Mouse (Mus musculus): Measurements from ENCODE around the gene Dusp11. TPM values are rescaled to one million over a fixed set of nuclear protein-coding genes. Genes with fewer than 3 reads are reported as not detected.
"Not testable (repeated sequence)": the region's sequence is repeated elsewhere in the genome, so short reads cannot be mapped to it uniquely, and the experiment has no call there.

Dusp11 gene
- polyA plus RNA-seq, 1 experiment = 14.5 TPM

- Histone ChIP-seq H3K27me3 (ENCODE audit: control insufficient read depth, insufficient read depth, insufficient read length) (no peaks in the 10 kb centered on the region), H3K4me3 (ENCODE audit: insufficient read depth, poor library complexity, severe bottlenecking) (no peak overlapping the region), H3K79me3 (ENCODE audit: low read depth) (peaks cover 7% of the 10 kb centered on the region), H3K36me3 (ENCODE audit: control insufficient read depth, insufficient read depth) (peaks cover 83% of the 10 kb centered on the region), H3K79me2 (ENCODE audit: control insufficient read depth, insufficient read depth) (peaks cover 2% of the 10 kb centered on the region), H3ac (ENCODE audit: control insufficient read depth, insufficient read length, low read depth) (no peak overlapping the region)
- TF ChIP-seq CEBPB (IDR thresholded peaks at IDR 0.05; ENCODE audit: low read depth) (no peak), FOSL1 (IDR thresholded peaks at IDR 0.05; ENCODE audit: insufficient read depth, low read length, poor library complexity, severe bottlenecking) (no peak), USF1 (IDR thresholded peaks at IDR 0.05; ENCODE audit: low read depth) (no peak), MAX (IDR thresholded peaks at IDR 0.05) (no peak), MYOG (IDR thresholded peaks at IDR 0.05; ENCODE audit: control insufficient read depth, extremely low read depth, insufficient read length) (no peak), CTCF (IDR thresholded peaks at IDR 0.05; ENCODE audit: control insufficient read depth, insufficient read depth, insufficient read length) (no peak), MYOD1 (IDR thresholded peaks at IDR 0.05; ENCODE audit: control insufficient read depth, insufficient read length, low read depth) (no peak)
Measured at GRCm38 (mm10) chr6:85948549-85948948, 12.9 kb downstream of the Dusp11 start.

DNA sequence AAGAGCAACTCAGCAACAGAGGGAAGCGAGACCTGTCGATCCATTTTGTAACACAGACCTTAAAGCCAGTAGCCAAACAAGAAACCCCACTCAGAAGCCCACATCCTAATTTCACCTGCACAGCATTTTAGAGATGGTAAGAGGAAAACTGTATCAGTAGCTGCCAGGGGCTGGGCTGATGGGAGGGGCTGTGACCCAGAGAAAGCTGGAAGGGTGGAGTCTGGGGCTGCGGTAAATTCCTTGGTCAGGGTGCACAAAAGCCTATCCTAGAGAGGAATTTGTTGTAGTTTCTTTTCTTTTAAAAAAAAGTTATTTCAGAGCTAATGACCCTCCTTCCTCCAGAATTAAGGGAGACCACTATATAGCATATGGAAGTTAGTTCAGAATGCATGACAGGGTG, 19.0 kb downstream of the Dusp11 start:
- Histone ChIP-seq H3K36me3 (ENCODE audit: control insufficient read depth, insufficient read depth) (peaks cover 36% of the 10 kb centered on the region), H3ac (ENCODE audit: control insufficient read depth, insufficient read length, low read depth) (no peak overlapping the region), H3K79me2 (ENCODE audit: control insufficient read depth, insufficient read depth) (no peaks in the 10 kb centered on the region), H3K27me3 (ENCODE audit: control insufficient read depth, insufficient read depth, insufficient read length) (no peaks in the 10 kb centered on the region), H3K4me3 (ENCODE audit: insufficient read depth, poor library complexity, severe bottlenecking) (no peak overlapping the region), H3K79me3 (ENCODE audit: low read depth) (peaks cover 4% of the 10 kb centered on the region)
- TF ChIP-seq MYOD1 (IDR thresholded peaks at IDR 0.05; ENCODE audit: control insufficient read depth, insufficient read length, low read depth) (no peak), MAX (IDR thresholded peaks at IDR 0.05) (no peak), USF1 (IDR thresholded peaks at IDR 0.05; ENCODE audit: low read depth) (no peak), CEBPB (IDR thresholded peaks at IDR 0.05; ENCODE audit: low read depth) (no peak), MYOG (IDR thresholded peaks at IDR 0.05; ENCODE audit: control insufficient read depth, extremely low read depth, insufficient read length) (no peak), CTCF (IDR thresholded peaks at IDR 0.05; ENCODE audit: control insufficient read depth, insufficient read depth, insufficient read length) (no peak), FOSL1 (IDR thresholded peaks at IDR 0.05; ENCODE audit: insufficient read depth, low read length, poor library complexity, severe bottlenecking) (no peak)

DNA sequence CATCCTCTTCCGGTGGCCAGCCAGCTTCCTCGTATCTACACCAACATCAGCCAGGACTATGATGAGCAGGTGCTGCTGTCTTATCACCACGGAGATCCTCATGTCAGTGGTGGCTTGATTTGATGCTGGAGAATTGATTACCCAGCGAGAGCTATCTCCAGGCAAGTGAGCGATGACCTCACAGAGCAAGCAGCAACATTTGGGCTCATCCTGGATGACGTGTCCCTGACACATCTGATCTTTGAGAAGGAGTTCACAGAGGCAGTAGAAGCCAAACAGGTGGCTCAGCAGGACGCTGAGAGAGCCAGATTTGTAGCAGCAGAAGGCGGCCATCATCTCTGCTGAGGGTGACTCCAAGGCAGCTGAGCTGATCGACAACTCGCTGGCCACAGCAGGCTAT, 22.8 kb downstream of the Dusp11 start:
- Histone ChIP-seq H3K27me3 (ENCODE audit: control insufficient read depth, insufficient read depth, insufficient read length) (no peaks in the 10 kb centered on the region), H3K79me3 (ENCODE audit: low read depth) (peaks cover 2% of the 10 kb centered on the region)
- TF ChIP-seq MYOG (IDR thresholded peaks at IDR 0.05; ENCODE audit: control insufficient read depth, extremely low read depth, insufficient read length) = no peak
- no peak for TF ChIP-seq FOSL1 (IDR thresholded peaks at IDR 0.05; ENCODE audit: insufficient read depth, low read length, poor library complexity, severe bottlenecking)
- TF ChIP-seq USF1 (IDR thresholded peaks at IDR 0.05; ENCODE audit: low read depth) = no peak
- no peak for TF ChIP-seq MAX (IDR thresholded peaks at IDR 0.05)
- TF ChIP-seq CTCF (IDR thresholded peaks at IDR 0.05; ENCODE audit: control insufficient read depth, insufficient read depth, insufficient read length) = no peak
- TF ChIP-seq MYOD1 (IDR thresholded peaks at IDR 0.05; ENCODE audit: control insufficient read depth, insufficient read length, low read depth) = no peak
- TF ChIP-seq CEBPB (IDR thresholded peaks at IDR 0.05; ENCODE audit: low read depth) = no peak

DNA sequence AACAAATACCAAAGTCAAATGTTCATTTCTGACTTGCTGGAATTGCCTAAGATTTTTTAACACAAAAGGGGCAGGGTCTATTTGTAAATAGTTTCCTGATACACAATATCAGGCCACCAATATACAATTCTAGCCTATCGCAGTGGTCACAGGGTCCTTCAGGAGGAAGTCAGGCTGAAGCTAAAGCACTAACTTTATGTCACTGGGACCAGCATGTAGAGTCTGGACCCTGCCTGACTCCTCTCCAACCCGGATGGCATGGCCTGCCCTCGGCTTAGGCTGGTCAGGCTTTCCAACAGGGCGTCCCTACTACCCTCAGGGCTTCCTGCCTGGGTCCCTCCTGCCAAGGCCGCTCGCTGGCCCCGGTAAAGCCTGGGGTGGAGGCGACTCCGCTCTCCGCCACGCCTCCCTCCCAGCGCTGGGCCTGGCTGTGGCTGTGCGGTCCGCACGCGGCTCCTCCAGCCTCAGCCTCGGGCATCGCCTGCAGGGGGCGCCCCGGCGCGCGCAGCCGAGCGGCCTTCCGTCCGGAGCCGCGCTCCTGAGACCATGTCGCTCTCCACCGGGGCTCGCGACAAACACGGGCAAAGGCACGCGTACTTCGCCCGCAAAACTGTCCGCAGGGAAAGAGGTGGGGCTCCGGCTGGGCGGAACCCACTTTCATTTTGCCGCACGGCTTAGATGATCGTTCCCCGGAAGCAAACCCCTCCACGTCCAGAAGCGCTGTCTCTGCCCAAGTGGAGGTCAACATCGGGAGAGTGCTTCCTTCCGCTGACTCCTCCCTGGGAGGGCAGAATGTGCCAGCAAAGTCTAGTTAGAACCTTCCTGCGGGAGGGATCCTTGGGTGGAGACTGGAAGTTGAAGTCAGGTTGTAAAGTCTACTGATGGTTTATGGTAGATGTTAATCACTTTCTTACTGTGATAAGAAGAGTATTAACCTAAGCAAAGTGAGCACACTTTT, 24.7 kb downstream of the Dusp11 start:
- H3K79me2 ChIP-seq (ENCODE audit: control insufficient read depth, insufficient read depth); H3K79me3 ChIP-seq (ENCODE audit: low read depth); H3K27me3 ChIP-seq (ENCODE audit: control insufficient read depth, insufficient read depth, insufficient read length); H3K36me3 ChIP-seq (ENCODE audit: control insufficient read depth, insufficient read depth): not testable (repeated sequence)
- TF ChIP-seq CTCF (IDR thresholded peaks at IDR 0.05; ENCODE audit: control insufficient read depth, insufficient read depth, insufficient read length) = peak; percentile 46
- Histone ChIP-seq H3ac (ENCODE audit: control insufficient read depth, insufficient read length, low read depth) (peak overlapping the region; percentile 40), H3K4me3 (ENCODE audit: insufficient read depth, poor library complexity, severe bottlenecking) (peak overlapping the region; percentile 29)

More for the DNA sequence above, 22.8 kb downstream of the Dusp11 start:
- Histone ChIP-seq H3K79me2 (ENCODE audit: control insufficient read depth, insufficient read depth) (no peaks in the 10 kb centered on the region), H3ac (ENCODE audit: control insufficient read depth, insufficient read length, low read depth) (no peak overlapping the region), H3K36me3 (ENCODE audit: control insufficient read depth, insufficient read depth) (peaks cover 9% of the 10 kb centered on the region), H3K4me3 (ENCODE audit: insufficient read depth, poor library complexity, severe bottlenecking) (no peak overlapping the region)

DNA sequence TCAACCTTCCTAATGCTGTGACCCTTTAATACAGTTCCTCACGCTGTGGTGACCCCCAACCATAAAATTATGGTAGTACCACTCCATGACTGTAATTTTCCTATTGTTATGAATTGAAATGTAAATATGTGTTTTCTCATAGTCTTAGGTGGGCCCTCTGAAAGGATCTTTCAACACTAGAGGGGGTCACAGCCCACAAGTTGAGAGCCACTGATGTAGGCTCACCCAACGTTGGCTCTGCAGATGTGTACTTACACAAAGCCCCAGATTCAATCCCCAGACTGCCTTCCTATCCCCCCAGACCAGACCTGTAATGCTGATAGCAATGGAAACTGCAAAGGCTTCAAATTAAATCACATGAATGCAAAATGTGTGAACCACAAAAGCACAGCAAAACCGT, 25.8 kb downstream of the Dusp11 start:
- no peaks in the 10 kb centered on the region for H3K79me3 ChIP-seq (ENCODE audit: low read depth)
- no peaks in the 10 kb centered on the region for H3K79me2 ChIP-seq (ENCODE audit: control insufficient read depth, insufficient read depth)
- TF ChIP-seq MYOG (IDR thresholded peaks at IDR 0.05; ENCODE audit: control insufficient read depth, extremely low read depth, insufficient read length) (no peak), USF1 (IDR thresholded peaks at IDR 0.05; ENCODE audit: low read depth) (no peak), MAX (IDR thresholded peaks at IDR 0.05) (no peak), FOSL1 (IDR thresholded peaks at IDR 0.05; ENCODE audit: insufficient read depth, low read length, poor library complexity, severe bottlenecking) (no peak), MYOD1 (IDR thresholded peaks at IDR 0.05; ENCODE audit: control insufficient read depth, insufficient read length, low read depth) (no peak), CEBPB (IDR thresholded peaks at IDR 0.05; ENCODE audit: low read depth) (no peak), CTCF (IDR thresholded peaks at IDR 0.05; ENCODE audit: control insufficient read depth, insufficient read depth, insufficient read length) (no peak)
- H3K4me3 ChIP-seq (ENCODE audit: insufficient read depth, poor library complexity, severe bottlenecking) = no peak overlapping the region
- H3K27me3 ChIP-seq (ENCODE audit: control insufficient read depth, insufficient read depth, insufficient read length) = no peaks in the 10 kb centered on the region
- H3ac ChIP-seq (ENCODE audit: control insufficient read depth, insufficient read length, low read depth) = no peak overlapping the region
- no peaks in the 10 kb centered on the region for H3K36me3 ChIP-seq (ENCODE audit: control insufficient read depth, insufficient read depth)
